Mouse (Mus musculus): ENCODE measurements around the gene Phc2.
A peak's percentile ranks its signal among the peaks of the same experiment; 100 is the strongest.
"Not testable (repeated sequence)": the region's sequence is repeated elsewhere in the genome, so short reads cannot be mapped to it uniquely, and the experiment has no call there.

Gene Phc2

GRCm38 (mm10) chr4:128654505-128655381 is at the start of gene Phc2:
Gene Phc2, plus strand, starts transcription at chr4:128654702.
- DNase-seq, result peak; percentile 97

GRCm38 (mm10) chr4:128606586-128606985 is 47.9 kb upstream of the Phc2 start:
- DNase-seq, result no peak

- no peak for DNase-seq
These were observed 46.8 kb upstream of the Phc2 start for GRCm38 (mm10) chr4:128607661-128608060.

- peak; percentile 18 for DNase-seq
These were observed 45.1 kb upstream of the Phc2 start for GRCm38 (mm10) chr4:128609276-128609924.

- DNase-seq, result peak; percentile 98
These were observed 44.5 kb upstream of the Phc2 start, which contains the start of gene Zscan20 for GRCm38 (mm10) chr4:128609925-128610402. Gene Zscan20, minus strand, starts transcription at chr4:128610098.

- no peak for DNase-seq
These were observed 43.8 kb upstream of the Phc2 start for GRCm38 (mm10) chr4:128610706-128611105.

- DNase-seq, result not testable (repeated sequence)
These were observed 42.8 kb upstream of the Phc2 start for GRCm38 (mm10) chr4:128611726-128612125.

GRCm38 (mm10) chr4:128613326-128613725 is 41.2 kb upstream of the Phc2 start:
- DNase-seq, result peak; percentile 65

- no peak for DNase-seq
These were observed 38.7 kb upstream of the Phc2 start for GRCm38 (mm10) chr4:128615761-128616160.

- peak; percentile 43 for DNase-seq
These were observed 37.0 kb upstream of the Phc2 start for GRCm38 (mm10) chr4:128617363-128618120.

GRCm38 (mm10) chr4:128618246-128618911 is 36.1 kb upstream of the Phc2 start, which contains the start of gene Tlr12:
Gene Tlr12, minus strand, starts transcription at chr4:128618619.
- peak; percentile 46 for DNase-seq

GRCm38 (mm10) chr4:128618963-128619362 is 35.5 kb upstream of the Phc2 start:
- DNase-seq, result no peak

- no peak for DNase-seq
These were observed 33.9 kb upstream of the Phc2 start for GRCm38 (mm10) chr4:128620572-128620971.

GRCm38 (mm10) chr4:128621109-128621508 is 33.4 kb upstream of the Phc2 start:
- no peak for DNase-seq

- peak; percentile 66 for DNase-seq
These were observed 19.1 kb upstream of the Phc2 start for GRCm38 (mm10) chr4:128635451-128635850.

GRCm38 (mm10) chr4:128635894-128636585 is 18.5 kb upstream of the Phc2 start:
- DNase-seq, result peak; percentile 64

GRCm38 (mm10) chr4:128637250-128637649 is 17.3 kb upstream of the Phc2 start:
- peak; percentile 49 for DNase-seq

GRCm38 (mm10) chr4:128638265-128638923 is 16.1 kb upstream of the Phc2 start:
- DNase-seq, result no peak

- no peak for DNase-seq
These were observed 12.5 kb upstream of the Phc2 start for GRCm38 (mm10) chr4:128641766-128642717.

GRCm38 (mm10) chr4:128645896-128646295 is 8.6 kb upstream of the Phc2 start:
- DNase-seq, result no peak
